Mouse (Mus musculus): Measurements from ENCODE around the gene Rfx1. TPM values are rescaled to one million over a fixed set of nuclear protein-coding genes. Genes with fewer than 3 reads are reported as not detected.

Rfx1 gene
- polyA plus RNA-seq, 1 experiment = 3.9 TPM

DNA sequence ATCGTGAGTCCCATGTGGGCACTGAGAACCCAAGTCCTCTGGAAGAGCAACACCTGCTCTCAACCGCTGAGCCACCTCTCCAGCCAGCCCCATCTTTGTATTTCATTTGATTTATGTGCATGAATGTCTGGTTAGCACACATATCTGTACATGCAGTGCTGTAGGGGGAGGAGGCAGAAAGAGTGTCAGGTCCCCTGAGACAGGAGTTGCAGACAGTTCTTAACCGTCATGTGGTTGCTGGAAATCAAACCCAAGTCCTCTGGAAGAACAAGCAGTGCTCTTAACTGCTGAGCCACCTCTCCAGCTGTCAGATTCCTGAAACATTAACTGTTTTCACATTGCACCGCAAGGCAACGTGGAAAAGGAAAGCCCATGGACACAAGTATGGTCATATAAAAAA is 18.5 kb upstream of the Rfx1 start:
- no peak overlapping the region for H3K4me3 ChIP-seq (replicated peaks)
- H3K36me3 ChIP-seq (ENCODE audit: control insufficient read depth) = no peaks in the 10 kb centered on the region
- TF ChIP-seq TAL1 (IDR thresholded peaks at IDR 0.05; ENCODE audit: low read length) (no peak), GATA1 (IDR thresholded peaks at IDR 0.05; ENCODE audit: low read length) (no peak)
- peaks cover 3% of the 10 kb centered on the region; the same call in 1 of the 2 replicates for H3K9me3 ChIP-seq (ENCODE audit: control insufficient read depth, low read length)
- H3K27me3 ChIP-seq (ENCODE audit: control insufficient read depth) = peaks cover 31% of the 10 kb centered on the region
- peaks cover 2% of the 10 kb centered on the region; the same call in 1 of the 2 replicates for H3K4me1 ChIP-seq (ENCODE audit: control insufficient read depth)

DNA sequence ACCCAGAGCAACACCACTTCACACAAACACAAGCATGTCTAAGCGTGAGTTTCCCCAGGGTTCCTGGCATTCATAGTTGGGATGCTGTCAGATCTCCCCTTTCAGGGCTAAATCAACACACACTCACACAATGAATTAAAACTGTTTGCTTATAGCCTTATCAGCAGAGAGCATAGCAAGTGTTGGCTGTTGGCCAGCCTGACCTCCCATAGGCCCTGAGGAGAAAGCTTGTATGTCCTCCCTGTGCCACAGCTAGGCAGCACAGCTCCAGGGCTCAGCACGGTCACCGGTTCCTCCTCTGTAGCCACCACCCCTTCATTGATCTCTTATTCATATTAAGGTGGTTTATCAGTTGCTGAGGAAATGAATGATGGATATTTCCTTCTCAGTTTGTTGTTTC is 13.9 kb upstream of the Rfx1 start:
- H3K4me1 ChIP-seq (ENCODE audit: control insufficient read depth) = peaks cover 2% of the 10 kb centered on the region; the same call in 1 of the 2 replicates
- no peaks in the 10 kb centered on the region for H3K36me3 ChIP-seq (ENCODE audit: control insufficient read depth)
- peaks cover 2% of the 10 kb centered on the region; the same call in 1 of the 2 replicates for H3K9me3 ChIP-seq (ENCODE audit: control insufficient read depth, low read length)
- no peak overlapping the region for H3K4me3 ChIP-seq (replicated peaks)
- TF ChIP-seq TAL1 (IDR thresholded peaks at IDR 0.05; ENCODE audit: low read length) (no peak), GATA1 (IDR thresholded peaks at IDR 0.05; ENCODE audit: low read length) (no peak)
- peaks cover 3% of the 10 kb centered on the region for H3K27me3 ChIP-seq (ENCODE audit: control insufficient read depth)

DNA sequence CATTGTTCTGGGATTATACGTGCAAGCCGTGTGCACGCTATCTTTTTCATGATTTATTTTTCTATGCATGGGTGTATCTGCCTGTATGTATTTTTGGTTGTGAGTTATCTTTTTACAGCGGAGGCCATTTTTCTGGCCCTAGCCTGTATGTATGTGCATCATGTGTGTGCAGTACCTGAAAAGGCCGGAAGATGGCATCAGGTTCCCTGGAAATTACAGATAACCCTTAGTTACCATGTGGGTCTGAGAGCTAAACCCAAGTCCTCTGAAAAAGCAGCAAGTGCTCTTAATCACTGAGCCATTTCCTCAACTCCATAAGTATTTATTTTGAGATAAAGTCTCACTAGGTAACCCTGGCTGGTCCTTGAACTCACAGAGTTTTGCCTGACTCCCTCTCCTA is 13.4 kb upstream of the Rfx1 start:
- Histone ChIP-seq H3K36me3 (ENCODE audit: control insufficient read depth) (no peaks in the 10 kb centered on the region), H3K9me3 (ENCODE audit: control insufficient read depth, low read length) (peaks cover 2% of the 10 kb centered on the region; the same call in 1 of the 2 replicates), H3K27me3 (ENCODE audit: control insufficient read depth) (peaks cover 3% of the 10 kb centered on the region), H3K4me3 (replicated peaks) (no peak overlapping the region), H3K4me1 (ENCODE audit: control insufficient read depth) (peaks cover 2% of the 10 kb centered on the region; the same call in 1 of the 2 replicates)
- TF ChIP-seq TAL1 (IDR thresholded peaks at IDR 0.05; ENCODE audit: low read length) (no peak), GATA1 (IDR thresholded peaks at IDR 0.05; ENCODE audit: low read length) (no peak)

DNA sequence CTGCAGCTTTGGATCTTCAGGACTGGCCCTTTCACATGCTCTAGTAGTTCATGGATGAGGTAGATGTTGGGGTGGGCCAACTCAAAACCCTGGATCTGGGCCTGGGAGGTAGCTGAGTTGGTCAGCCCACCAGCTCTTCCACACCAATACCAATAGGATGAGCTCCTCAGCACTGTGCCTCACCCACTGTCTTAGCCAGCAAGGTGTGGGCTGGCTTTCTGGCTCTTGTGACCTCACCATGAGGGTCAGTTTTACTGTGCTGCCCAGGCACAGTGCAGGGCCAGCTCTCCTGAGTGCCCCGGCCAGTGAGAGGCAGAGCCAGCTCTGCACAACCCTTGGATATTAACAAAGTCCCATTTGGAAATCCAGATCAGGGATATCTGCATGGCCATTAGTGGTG is 8.8 kb upstream of the Rfx1 start:
- H3K4me3 ChIP-seq (replicated peaks) = no peak overlapping the region
- peaks cover under 1% of the 10 kb centered on the region; the same call in 1 of the 2 replicates for H3K4me1 ChIP-seq (ENCODE audit: control insufficient read depth)
- no peaks in the 10 kb centered on the region for H3K36me3 ChIP-seq (ENCODE audit: control insufficient read depth)
- H3K27me3 ChIP-seq (ENCODE audit: control insufficient read depth) = no peaks in the 10 kb centered on the region
- peaks cover 2% of the 10 kb centered on the region; the same call in 1 of the 2 replicates for H3K9me3 ChIP-seq (ENCODE audit: control insufficient read depth, low read length)
- TF ChIP-seq TAL1 (IDR thresholded peaks at IDR 0.05; ENCODE audit: low read length) (no peak), GATA1 (IDR thresholded peaks at IDR 0.05; ENCODE audit: low read length) (no peak)

DNA sequence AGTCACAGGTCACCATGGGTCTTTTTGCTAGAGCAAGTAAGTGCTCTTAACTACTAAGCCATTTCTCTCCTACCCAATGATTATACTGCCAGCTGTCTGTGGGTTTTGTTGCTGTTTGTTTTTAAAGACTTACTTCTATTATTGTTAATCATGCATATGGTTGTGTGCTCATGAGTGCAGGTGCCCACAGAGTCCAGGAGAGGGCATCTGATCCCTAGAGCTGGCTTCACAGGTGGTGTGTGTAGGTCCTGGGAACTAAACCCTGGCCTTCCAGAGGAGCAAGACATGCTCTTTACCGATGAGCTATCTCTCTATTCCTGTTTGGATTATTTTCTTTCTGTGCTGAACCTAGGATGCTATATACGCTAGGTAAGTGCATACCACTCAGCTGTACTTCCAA is 7.4 kb upstream of the Rfx1 start:
- Histone ChIP-seq H3K36me3 (ENCODE audit: control insufficient read depth) (no peaks in the 10 kb centered on the region), H3K9me3 (ENCODE audit: control insufficient read depth, low read length) (peaks cover 2% of the 10 kb centered on the region; the same call in 1 of the 2 replicates), H3K4me3 (replicated peaks) (no peak overlapping the region), H3K27me3 (ENCODE audit: control insufficient read depth) (no peaks in the 10 kb centered on the region), H3K4me1 (ENCODE audit: control insufficient read depth) (peaks cover 2% of the 10 kb centered on the region)
- TF ChIP-seq TAL1 (IDR thresholded peaks at IDR 0.05; ENCODE audit: low read length) (no peak), GATA1 (IDR thresholded peaks at IDR 0.05; ENCODE audit: low read length) (no peak)

DNA sequence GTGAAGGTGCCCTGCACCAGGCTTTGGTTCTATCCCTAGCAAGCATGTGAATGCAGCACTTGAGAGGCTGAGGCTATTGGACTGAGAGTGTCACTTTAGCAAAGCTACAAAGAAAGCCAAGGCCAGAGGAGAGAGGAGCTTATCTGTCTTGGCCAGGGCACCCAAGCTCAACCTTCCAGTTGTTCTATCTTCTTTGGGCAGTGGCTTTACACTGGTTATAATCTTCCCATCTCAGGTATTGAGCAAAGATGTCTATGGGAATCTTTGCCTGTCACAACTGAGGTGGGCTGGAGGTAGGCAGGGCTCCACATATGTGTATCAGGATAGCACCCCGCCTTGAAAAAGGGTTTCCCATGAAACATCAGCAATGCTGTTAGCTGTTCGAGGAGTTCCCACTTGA is 6.4 kb upstream of the Rfx1 start:
- H3K4me1 ChIP-seq (ENCODE audit: control insufficient read depth) = peaks cover 6% of the 10 kb centered on the region
- no peak for TF ChIP-seq TAL1 (IDR thresholded peaks at IDR 0.05; ENCODE audit: low read length)
- TF ChIP-seq GATA1 (IDR thresholded peaks at IDR 0.05; ENCODE audit: low read length) = no peak
- H3K9me3 ChIP-seq (ENCODE audit: control insufficient read depth, low read length) = peaks cover 1% of the 10 kb centered on the region; the same call in 1 of the 2 replicates
- H3K36me3 ChIP-seq (ENCODE audit: control insufficient read depth) = no peaks in the 10 kb centered on the region
- H3K27me3 ChIP-seq (ENCODE audit: control insufficient read depth) = no peaks in the 10 kb centered on the region
- no peak overlapping the region for H3K4me3 ChIP-seq (replicated peaks)

DNA sequence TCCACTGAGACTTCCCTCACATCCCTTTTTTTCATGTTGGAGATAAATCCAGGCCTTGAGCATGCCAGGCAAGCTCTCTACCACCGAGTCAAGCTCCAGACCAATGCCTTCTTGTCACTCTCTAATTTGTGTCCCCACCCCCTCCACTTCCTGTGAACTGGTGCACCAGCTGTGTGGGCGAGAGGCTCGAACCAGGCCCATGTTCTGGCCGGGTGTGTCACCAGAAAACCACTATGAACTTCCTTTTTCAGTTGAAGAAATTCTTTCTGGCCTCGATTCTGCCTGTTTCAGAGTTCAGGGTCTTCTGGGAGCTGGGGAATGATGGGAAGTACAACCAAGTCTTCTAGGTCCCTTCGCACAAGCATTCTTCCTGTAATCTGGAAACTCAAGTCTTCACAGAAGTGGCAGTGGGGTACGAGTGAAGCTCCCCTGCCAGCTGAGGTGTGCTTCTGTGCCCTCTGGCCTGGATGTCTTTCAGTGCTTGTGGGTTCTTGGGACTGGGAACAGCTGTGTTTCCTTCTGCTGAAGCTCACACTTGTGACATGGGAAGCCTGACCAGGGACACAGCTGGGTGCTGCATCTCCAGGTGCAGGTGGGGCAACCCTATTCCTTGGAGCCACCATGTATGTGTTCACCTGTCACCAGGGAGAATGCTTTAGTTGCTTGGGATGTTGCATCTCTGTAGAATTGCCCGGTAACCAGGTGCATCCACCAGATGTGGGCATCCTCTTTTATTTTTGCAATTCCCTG is 2.6 kb upstream of the Rfx1 start:
- Histone ChIP-seq H3K4me3 (replicated peaks) (no peak overlapping the region), H3K36me3 (ENCODE audit: control insufficient read depth) (no peaks in the 10 kb centered on the region), H3K9me3 (ENCODE audit: control insufficient read depth, low read length) (no peaks in the 10 kb centered on the region), H3K27me3 (ENCODE audit: control insufficient read depth) (no peaks in the 10 kb centered on the region), H3K4me1 (ENCODE audit: control insufficient read depth) (peaks cover 34% of the 10 kb centered on the region)
- TF ChIP-seq TAL1 (IDR thresholded peaks at IDR 0.05; ENCODE audit: low read length) (no peak), GATA1 (IDR thresholded peaks at IDR 0.05; ENCODE audit: low read length) (no peak)

DNA sequence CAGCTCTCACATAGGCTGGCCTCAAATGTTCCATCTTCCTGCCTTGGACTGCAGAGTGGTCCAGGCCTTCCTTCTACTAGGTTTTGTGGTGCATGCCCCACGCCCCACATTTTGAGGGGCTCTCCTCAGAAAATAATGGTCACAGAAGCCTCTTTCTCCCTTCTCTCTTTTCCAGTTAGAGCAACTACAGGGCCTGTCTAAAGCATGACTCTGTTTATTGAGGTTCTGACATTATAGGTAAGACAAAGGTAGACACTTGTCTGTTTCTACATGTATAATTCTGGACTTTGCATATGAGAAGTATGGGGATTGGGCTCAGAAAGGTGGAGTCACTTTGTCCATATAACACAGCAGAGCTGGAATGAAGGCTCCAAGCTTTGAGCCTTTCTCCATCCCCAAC is 1.6 kb upstream of the Rfx1 start, which contains the start of gene Gm10643:
Gene Gm10643 (minus strand): TSS at position 101 of the 400 bp plus-strand sequence.
- Histone ChIP-seq H3K36me3 (ENCODE audit: control insufficient read depth) (no peaks in the 10 kb centered on the region; the same call in 1 of the 2 replicates), H3K4me1 (ENCODE audit: control insufficient read depth) (peaks cover 44% of the 10 kb centered on the region)
- TF ChIP-seq TAL1 (IDR thresholded peaks at IDR 0.05; ENCODE audit: low read length) = no peak
- no peak for TF ChIP-seq GATA1 (IDR thresholded peaks at IDR 0.05; ENCODE audit: low read length)

DNA sequence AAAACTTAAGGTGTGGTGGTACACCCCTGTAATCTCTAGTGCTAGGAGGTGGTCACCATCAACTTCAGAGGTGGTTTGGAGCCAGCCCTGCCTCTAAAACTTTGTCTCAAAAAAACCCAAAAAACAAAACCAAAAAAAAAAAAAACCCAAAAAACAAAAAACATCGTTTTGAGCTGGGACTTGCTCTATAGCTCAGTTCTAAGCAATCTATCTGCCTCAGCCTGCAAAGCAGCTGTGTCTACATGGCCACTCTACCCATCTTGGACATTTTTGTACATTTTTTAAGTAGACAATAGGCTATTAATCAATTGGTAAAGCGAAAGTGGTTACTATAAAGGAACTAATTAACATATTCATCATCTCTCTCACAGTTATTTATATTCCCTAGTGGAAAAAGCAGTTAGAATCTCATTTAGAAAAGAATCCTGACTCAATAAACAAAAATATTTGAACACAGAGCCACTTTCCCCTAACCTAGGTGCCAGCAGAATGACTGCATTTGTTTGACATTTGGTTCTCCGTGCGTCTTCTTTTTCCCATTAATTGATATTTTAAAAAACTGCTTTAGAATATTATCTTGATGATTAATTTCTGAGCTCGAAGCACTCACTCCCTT is 1.1 kb upstream of the Rfx1 start:
- TF ChIP-seq TAL1 (IDR thresholded peaks at IDR 0.05; ENCODE audit: low read length) = no peak
- peaks cover 48% of the 10 kb centered on the region for H3K4me1 ChIP-seq (ENCODE audit: control insufficient read depth)
- no peaks in the 10 kb centered on the region for H3K27me3 ChIP-seq (ENCODE audit: control insufficient read depth)

More for the DNA sequence above, 1.6 kb upstream of the Rfx1 start, which contains the start of gene Gm10643:
- Histone ChIP-seq H3K9me3 (ENCODE audit: control insufficient read depth, low read length) (no peaks in the 10 kb centered on the region), H3K4me3 (replicated peaks) (peak within 1 kb of the TSS; percentile 91), H3K27me3 (ENCODE audit: control insufficient read depth) (no peaks in the 10 kb centered on the region)

More for the DNA sequence above, 1.1 kb upstream of the Rfx1 start:
- Histone ChIP-seq H3K4me3 (replicated peaks) (peak overlapping the region; percentile 91), H3K36me3 (ENCODE audit: control insufficient read depth) (peaks cover 4% of the 10 kb centered on the region; the same call in 1 of the 2 replicates), H3K9me3 (ENCODE audit: control insufficient read depth, low read length) (no peaks in the 10 kb centered on the region)

Data from erythroblast, embryonic 14.5 days (primary cell).